Mouse (Mus musculus): ENCODE results near the gene Tmem217. TPM values are rescaled to one million over a fixed set of nuclear protein-coding genes. Genes with fewer than 3 reads are reported as not detected.

Gene Tmem217
- polyA plus RNA-seq (2017; shearing (Covaris generic)), result 6.5 TPM

DNA sequence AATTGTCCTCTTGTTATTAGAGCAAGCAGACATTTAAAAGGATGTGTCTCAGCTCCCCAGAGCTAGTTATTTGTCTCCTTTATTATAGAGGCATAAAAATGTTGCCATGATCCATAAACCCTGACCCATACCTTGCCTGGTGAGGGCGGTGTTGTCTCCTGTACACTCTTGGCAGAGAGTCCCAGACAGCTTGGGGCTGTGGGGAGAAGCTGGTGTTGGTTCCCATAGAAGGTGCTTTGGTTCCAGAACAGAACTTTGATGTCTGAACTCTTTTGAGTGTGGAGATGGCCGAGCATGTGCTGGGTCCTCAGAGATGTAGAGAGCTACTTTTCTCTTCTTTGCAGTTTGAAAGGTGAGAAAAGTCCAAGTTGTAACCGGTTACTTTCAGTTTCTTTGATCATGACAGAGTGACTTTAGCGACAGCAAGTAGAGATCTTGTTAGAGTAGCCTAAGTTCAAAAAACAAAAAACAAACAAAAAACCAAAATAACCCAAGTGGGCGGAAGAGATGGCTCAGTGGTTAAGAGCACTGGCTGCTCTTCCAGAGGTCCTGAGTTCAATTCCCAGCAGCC is at the start of gene Tmem217:
Gene Tmem217 (minus strand): TSS at position 224 of the 571 bp plus-strand sequence.

DNA sequence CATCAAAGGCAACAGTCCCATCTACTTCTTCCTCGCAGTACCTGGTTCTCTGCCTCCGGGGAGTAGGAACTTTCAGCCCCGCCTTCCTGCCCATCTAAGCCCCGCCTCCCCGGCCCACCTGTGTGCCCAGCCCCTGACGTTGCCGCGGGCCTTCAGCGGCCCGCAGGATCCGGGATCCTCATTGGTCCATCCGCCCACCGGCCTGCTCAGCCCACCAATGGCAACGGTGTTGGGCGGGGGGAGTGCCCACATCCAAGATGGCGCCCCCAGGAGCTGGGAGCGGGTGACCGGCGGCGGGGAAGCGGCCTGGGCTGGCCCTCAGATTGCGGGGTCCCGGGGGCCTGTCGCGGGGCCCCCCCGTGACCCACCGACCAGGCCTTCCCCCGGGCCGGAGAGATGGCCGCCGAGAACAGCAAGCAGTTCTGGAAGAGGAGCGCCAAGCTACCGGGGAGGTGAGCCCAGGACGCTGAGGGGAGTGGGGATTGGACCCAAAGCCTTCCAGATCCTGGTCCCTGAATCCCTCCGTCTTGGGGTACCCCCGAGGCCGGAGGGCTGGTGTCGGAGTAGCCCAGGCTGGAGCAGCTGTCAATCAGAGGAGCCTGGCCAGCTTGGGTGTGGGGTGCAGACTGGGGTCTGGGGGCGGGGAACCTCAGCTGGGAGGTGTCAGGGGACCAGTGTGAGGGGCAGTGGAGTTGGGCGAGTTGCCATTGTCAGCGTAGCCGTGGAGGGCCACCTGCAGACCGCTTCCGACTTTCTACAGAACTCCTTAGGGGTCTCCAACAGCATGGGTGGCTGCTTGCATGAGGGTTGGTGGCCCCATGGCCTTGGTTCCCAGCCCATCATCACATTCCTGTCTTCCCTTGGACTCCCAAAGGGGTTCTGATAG is 2.4 kb downstream of the Tmem217 start, which contains the start of the genes Gm17657 and Tbc1d22b:
Gene Gm17657 (minus strand): TSS at position 96 of the 886 bp plus-strand sequence.
Gene Tbc1d22b (plus strand): TSS at position 243 of the 886 bp plus-strand sequence.

DNA sequence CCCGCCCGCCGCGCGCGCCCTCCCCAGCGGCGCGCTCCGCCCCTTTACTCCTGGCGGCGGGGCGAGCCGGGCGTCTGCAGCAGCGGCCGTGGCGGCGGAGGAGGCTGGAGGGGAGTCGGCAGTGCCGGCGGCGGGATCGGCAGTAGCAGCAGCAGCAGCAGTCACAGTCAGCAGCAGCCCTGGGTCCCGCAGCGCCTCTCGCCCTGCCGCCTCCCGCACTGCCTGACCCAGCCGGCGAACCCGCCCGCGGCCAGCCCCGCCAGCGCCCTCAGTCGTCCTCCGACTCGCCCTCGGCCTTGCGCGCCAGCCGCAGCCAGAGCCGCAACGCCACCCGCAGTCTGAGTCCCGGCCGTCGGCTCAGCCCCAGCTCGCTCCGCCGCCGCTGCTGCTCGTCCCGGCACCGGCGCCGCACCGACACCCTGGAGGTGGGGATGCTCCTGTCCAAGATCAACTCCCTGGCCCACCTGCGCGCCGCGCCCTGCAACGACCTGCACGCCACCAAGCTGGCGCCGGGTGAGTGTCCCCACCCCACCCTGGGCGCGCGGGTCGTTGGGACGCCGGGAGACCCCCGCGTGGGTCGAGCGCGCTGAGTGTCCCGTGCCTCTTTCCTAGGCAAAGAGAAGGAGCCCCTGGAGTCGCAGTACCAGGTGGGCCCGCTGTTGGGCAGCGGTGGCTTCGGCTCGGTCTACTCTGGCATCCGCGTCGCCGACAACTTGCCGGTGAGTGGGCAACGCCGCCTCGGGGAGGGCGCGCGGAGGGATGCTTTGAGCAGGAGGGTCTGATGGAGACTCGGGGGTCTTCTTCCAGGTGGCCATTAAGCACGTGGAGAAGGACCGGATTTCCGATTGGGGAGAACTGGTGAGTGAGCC is 61.2 kb downstream of the Tmem217 start, which contains the start of gene Pim1:
Gene Pim1 (plus strand): TSS at position 41 of the 869 bp plus-strand sequence.

Other genes starting within 250 kb of the Tmem217 start
- gene Pi16, start 234.7 kb downstream of the Tmem217 start, polyA plus RNA-seq (2017; shearing (Covaris generic)), result 0.13 TPM
- 7.5 TPM for gene Mtch1, start 204.5 kb downstream of the Tmem217 start, polyA plus RNA-seq (2017; shearing (Covaris generic))
- gene Fgd2, start 191.5 kb downstream of the Tmem217 start, polyA plus RNA-seq (2017; shearing (Covaris generic)), result 1.5 TPM
- gene Pim1, start 61.6 kb downstream of the Tmem217 start, polyA plus RNA-seq (2017; shearing (Covaris generic)), result 39.5 TPM
- gene Gm17657, start 2.7 kb downstream of the Tmem217 start, polyA plus RNA-seq (2017; shearing (Covaris generic)), result 0.18 TPM
- gene Tbc1d22b, start 2.6 kb downstream of the Tmem217 start, polyA plus RNA-seq (2017; shearing (Covaris generic)), result 37.2 TPM
- 55.6 TPM for gene Rnf8, start 62.4 kb upstream of the Tmem217 start, polyA plus RNA-seq (2017; shearing (Covaris generic))
- gene Gm28043, start 62.5 kb upstream of the Tmem217 start, polyA plus RNA-seq (2017; shearing (Covaris generic)), result 6.2 TPM
- 280 TPM for gene Cmtr1, start 108.2 kb upstream of the Tmem217 start, polyA plus RNA-seq (2017; shearing (Covaris generic))
- 11.6 TPM for gene Ccdc167, start 164.7 kb upstream of the Tmem217 start, polyA plus RNA-seq (2017; shearing (Covaris generic))